Mouse (Mus musculus) left cerebral cortex, postnatal 10 days (tissue): ENCODE results near the gene Mfsd4b4. TPM values are rescaled to one million over a fixed set of nuclear protein-coding genes. Genes with fewer than 3 reads are reported as not detected.
A peak's percentile ranks its signal among the peaks of the same experiment; 100 is the strongest.
"Not testable (repeated sequence)": the region's sequence is repeated elsewhere in the genome, so short reads cannot be mapped to it uniquely, and the experiment has no call there.

ENCODE experiments used
- DNase-seq, 2 experiments: peaks; one replicate each; pipeline ENCODE4 v3.0.0; 2021 to 2022; ENCODE audit warnings: low spot score in 2 of 2, mixed read lengths in 1 of 2; ENCODE audit errors: extremely low spot score in 1 of 2
- intact Hi-C: fragments of 180-260 bp; cut with DNase I; formaldehyde crosslinking; loops from one replicate; pipeline ENCODE4 v1.15.1; 2025
- total RNA-seq, 2 experiments: library from RNA; stranded (reverse); gene quantifications; 2 replicates each; pipeline ENCODE4 v1.2.3; 2021

Gene Mfsd4b4
- total RNA-seq = 1 to 10 TPM; 7.6 to 8.7 TPM

DNA sequence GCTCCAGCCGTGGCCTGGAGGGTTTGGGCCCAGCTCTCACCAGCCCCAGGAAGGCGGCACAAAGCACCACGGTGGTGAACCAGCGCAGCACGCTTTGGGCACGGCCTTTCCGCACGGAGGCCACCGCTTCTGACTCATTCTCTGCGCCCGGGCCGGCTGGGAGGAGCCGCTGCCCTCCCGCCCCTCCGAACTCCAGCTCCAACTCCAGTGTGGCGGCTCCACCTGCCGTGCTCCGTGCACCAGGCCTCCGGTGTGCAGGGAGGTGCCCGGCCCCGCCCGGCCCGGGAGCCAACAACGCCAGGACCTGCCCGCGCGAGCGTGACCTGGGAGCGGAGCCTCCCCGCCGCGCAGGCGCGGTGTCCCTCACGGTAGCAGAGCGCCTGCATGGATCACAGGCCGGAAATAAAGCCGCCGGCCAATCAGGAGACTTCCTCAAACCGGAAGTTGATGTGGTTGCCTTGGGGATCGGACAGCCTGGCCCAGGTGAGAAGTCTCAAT, at the start of gene Mfsd4b4:
TSS of gene Mfsd4b4 (minus strand) at position 365 of the 498 bp plus-strand sequence.
- intact Hi-C loops = no loop called here
- DNase-seq = peak; percentile 78 to 90

GRCm38 (mm10) chr10:39947195-39947594, 48.2 kb upstream of the Mfsd4b4 start:
- intact Hi-C loops, DNase-seq: not testable (repeated sequence)

GRCm38 (mm10) chr10:39936553-39936952, 37.5 kb upstream of the Mfsd4b4 start:
- DNase-seq = no peak
- intact Hi-C loops = no loop called here

DNA sequence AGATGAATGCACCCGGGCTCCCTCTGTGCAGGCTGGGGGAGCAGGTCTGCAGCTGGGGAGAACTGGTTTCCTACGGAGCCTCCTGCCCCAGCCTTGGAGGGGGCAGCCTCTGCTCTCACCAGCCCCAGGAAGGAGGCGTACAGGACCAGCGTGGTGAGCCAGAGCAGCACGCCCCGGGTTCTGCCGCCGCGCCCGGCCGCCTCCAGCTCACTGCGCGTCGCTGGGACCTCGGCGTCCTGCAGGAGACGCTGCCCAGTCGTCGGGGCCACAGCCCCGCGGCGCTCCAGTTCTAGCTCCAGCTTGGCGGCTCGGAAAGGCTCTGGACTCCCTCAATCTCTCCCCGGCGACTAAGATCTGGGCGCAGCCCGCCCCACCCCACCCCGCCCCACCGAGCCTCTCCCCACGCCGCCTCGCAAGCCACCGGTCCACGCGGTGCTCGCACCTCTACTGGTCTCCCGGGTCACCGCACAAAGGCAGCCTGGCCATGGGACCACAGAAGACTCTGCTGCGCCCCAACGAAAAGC, 27.6 kb upstream of the Mfsd4b4 start, which contains the start of gene Mfsd4b2:
TSS of gene Mfsd4b2 (minus strand) at position 308 of the 524 bp plus-strand sequence.
- intact Hi-C loops = no loop called here
- DNase-seq = no peak

GRCm38 (mm10) chr10:39924556-39924955, 25.5 kb upstream of the Mfsd4b4 start:
- DNase-seq, intact Hi-C loops: not testable (repeated sequence)

GRCm38 (mm10) chr10:39912616-39913015, 13.6 kb upstream of the Mfsd4b4 start:
- no peak for DNase-seq
- intact Hi-C loops = no loop called here

- intact Hi-C loops = no loop called here
- DNase-seq = no peak
Observed at GRCm38 (mm10) chr10:39908768-39909441, 9.9 kb upstream of the Mfsd4b4 start.

DNA sequence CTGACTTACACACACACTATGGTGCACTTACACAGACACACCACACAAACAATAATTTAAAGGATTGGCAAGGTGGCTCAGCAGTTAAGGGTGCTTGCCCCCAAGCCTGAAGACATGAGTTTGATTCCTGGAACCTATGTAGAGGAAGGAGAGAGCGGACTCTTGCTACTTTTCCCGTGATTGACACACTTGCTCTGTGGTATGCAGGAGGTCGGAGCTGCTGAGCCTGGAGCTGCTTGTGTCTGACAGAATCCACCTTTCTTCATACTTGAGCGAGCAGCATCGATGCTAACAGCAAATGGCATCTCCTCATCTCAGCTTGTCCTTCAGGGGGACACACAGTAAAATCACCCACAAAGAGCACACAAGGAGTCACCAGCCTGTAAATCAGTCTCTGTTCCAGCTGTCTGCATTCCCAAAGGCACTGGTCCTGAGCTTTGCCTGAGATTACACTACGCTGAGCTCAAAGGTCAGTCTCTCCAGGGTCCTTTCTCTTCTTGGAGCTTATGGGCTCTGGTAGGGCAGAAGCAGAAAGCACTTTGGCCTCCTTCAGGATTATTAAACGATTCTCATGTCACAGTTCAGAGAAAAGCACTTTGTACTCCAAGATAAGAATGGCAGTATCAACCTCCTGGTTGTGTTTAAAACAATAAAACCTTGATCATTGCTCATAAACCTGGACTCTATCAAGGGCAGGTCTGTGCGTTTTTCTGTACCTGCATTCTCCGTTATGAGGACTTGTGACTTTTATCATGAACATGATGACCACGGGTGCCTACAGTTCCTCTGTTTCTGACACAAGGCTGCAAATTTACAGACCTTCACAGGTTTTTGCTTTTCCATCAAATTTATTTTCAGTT, 8.0 kb upstream of the Mfsd4b4 start:
- intact Hi-C loops = no loop called here
- no peak for DNase-seq

- intact Hi-C loops = no loop called here
- DNase-seq = no peak
Observed at GRCm38 (mm10) chr10:39904191-39904590, 5.2 kb upstream of the Mfsd4b4 start.

GRCm38 (mm10) chr10:39896503-39896902, 2.5 kb downstream of the Mfsd4b4 start:
- intact Hi-C loops = no loop called here
- DNase-seq = no peak

DNA sequence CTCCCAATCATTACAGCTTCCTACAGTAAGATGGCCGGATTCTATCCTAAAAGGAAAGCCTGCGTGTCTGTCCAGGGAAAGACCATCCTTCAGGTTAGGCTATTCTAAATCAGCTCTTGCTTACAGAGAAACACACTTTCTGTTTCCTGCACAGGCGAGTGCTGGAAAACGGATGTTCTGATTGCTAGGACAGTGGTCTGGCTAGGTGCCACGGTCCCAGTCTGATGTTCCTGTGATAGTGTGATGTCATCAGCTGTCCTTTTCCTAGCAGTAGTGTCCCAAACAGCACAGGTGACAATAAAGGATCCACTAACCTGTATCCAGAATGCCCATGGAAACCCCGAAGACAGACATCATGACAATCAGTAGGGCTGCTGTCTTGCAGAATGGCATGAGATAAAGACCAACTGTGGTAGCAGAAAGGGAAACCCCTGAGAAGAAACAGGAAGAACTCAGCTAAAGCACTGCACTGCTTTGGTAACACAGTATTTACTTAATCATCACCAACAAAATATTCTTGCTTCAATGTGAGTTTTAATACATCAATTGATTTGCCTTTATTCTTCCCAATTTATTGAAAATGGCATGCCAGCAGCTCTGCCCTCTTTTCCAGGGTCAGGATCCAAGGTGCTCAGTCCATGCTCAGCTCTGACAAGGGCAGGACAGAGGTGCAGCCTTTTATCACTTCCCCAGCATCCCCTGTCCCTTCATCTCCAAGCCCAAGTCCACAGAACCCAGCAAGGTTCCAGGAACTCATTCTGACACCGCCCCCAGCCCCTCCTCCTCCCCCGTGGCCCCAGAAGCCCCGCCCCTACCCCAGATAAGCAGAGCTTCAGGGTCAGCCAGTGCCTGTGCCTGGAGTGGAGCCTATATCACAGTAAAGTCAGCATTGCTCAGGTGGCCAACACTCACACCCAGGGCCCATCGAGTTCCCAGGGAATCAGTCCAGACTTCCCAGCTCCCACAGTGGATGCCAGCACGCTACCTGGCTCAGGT, 5.0 kb downstream of the Mfsd4b4 start:
- intact Hi-C loops = no loop called here

DNA sequence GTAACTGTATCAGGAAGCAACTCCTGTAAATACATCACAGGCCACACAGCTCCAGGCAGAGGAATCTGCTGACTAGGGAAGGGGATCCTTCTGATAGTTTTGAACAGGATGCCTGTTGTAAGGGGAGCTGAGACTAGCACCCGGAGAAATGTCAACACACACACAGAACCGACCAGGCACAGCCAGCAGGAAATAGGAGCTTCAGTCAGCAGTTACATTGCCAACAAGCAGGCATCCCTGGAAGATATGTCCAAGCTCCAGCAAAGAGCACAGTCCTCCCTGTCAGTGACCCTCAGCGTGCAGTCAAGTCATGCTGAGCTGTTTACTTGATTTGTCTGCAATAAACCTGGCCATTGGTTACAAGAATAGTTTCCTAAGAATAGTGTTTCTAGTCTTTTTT, 10.4 kb downstream of the Mfsd4b4 start:
- DNase-seq = no peak
- intact Hi-C loops = no loop called here

More for the DNA sequence above, 5.0 kb downstream of the Mfsd4b4 start:
- no peak for DNase-seq

GRCm38 (mm10) chr10:39865509-39865908, 33.5 kb downstream of the Mfsd4b4 start:
- intact Hi-C loops = no loop called here
- no peak for DNase-seq

GRCm38 (mm10) chr10:39842621-39843020, 56.4 kb downstream of the Mfsd4b4 start:
- intact Hi-C loops = no loop called here
- DNase-seq = no peak

Other genes with a start within 250 kb of the Mfsd4b4 start
- 10 to 100 TPM; 70.6 to 71.0 TPM for gene Rev3l, start 167.1 kb downstream of the Mfsd4b4 start, total RNA-seq
- under 1 TPM; 0.19 to 0.20 TPM for gene Mfsd4b2, start 27.7 kb upstream of the Mfsd4b4 start, total RNA-seq
- gene Mfsd4b3, start 60.9 kb upstream of the Mfsd4b4 start, total RNA-seq = under 1 TPM in 1 of 2 experiments, not detected in 1; 0.30 TPM
- under 1 TPM; 0.17 to 0.53 TPM for gene Mfsd4b5, start 87.4 kb upstream of the Mfsd4b4 start, total RNA-seq
- under 1 TPM in 1 of 2 experiments, not detected in 1; 0.28 TPM for gene Mfsd4b1, start 126.0 kb upstream of the Mfsd4b4 start, total RNA-seq
- 1 to 10 TPM; 2.7 to 2.8 TPM for gene Slc16a10, start 243.0 kb upstream of the Mfsd4b4 start, total RNA-seq